Mouse (Mus musculus) right cerebral cortex, postnatal 4 days (tissue): ENCODE data around the gene Ugt1a9.
"Not testable (repeated sequence)": the region's sequence is repeated elsewhere in the genome, so short reads cannot be mapped to it uniquely, and the experiment has no call there.

ENCODE experiments used
- DNase-seq: peaks from one replicate; pipeline ENCODE4 v3.0.0-alpha.2; 2022

Gene Ugt1a9

DNA sequence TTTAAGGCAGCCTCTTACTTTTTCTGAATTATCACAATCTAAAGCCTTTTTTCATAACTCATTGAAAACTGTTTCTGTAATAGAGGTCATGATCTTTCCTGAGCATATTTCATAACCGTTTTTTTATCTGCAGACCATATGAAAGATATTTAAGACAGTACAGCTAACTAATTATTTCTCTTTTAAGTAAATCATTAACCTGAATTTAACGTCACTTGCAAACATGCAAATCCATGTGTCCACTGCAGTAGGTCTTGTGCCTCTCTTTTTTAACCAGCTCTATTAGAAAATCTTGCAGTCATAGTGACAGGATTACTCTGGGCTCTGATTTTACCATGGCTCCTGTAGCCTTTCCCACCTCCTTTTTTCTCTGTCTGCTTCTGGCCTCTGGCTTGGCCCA is at the start of gene Ugt1a9:
Gene Ugt1a9, plus strand, starts transcription at position 306 of the 400 bp plus-strand sequence.
- no peak for DNase-seq

DNA sequence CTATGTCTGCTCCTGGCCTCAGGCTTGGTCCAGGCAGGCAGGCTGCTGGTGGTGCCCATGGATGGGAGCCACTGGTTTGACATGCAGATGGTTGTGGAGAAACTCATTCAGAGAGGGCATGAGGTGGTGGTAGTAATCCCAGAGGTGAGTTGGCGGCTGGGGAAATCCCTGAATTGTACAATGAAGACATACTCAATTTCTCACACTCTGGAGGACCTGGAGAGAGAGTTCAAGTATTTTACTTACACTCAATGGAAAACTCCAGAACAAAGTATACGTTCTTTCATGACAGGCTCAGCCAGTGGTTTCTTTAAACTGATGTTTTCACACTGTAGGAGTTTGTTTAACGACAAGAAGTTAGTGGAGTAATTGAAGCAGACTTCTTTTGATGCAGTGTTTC is 45.4 kb upstream of the Ugt1a9 start:
- not testable (repeated sequence) for DNase-seq

DNA sequence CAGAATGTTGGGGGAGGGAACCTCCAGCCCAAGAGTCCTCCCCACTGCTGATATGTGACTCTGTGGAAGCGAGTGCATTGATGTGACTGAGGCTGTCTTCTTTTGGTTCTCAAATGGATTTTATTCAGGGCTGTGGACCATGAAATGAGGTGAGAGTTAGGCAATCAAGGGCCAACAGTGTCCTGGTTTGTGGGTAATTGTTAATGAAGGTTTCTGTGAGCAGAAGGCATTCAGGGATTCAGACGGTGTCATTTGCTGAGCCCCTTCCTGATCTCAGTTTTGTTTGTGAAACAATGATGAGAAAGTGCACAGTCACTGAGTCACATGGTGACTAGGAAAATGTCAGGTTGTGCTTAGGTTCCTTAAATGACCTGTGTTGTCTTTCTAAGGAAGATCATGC is 27.6 kb upstream of the Ugt1a9 start:
- not testable (repeated sequence) for DNase-seq

DNA sequence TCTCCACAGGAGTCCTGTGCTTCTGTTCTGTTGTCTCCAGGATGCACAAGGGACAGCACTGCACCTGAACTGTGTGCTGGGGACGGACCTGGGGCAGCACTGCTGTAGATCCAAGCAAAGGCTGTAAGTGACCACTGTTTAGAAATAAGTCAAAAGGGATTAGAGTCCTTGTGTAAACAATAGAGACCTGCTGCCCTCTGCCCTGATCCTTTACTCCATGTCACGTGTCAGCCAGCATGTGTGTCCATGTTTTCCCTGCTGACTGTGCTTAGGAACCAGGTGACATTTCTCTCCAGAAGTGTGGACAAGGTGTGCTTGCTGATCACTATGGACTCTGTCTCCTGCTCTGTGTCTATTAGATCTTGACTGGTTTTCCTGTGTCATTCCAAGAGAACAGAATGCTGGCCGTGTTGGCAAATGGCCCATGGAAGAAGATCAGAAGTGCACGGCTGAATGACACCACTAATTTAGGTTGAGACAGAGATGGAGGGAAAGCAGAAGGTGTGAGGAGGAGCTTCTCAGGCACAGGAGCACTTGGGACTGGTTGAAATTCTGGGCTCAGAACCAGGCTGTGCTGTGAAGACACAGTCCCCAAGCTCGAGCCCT is 25.7 kb upstream of the Ugt1a9 start:
- not testable (repeated sequence) for DNase-seq

DNA sequence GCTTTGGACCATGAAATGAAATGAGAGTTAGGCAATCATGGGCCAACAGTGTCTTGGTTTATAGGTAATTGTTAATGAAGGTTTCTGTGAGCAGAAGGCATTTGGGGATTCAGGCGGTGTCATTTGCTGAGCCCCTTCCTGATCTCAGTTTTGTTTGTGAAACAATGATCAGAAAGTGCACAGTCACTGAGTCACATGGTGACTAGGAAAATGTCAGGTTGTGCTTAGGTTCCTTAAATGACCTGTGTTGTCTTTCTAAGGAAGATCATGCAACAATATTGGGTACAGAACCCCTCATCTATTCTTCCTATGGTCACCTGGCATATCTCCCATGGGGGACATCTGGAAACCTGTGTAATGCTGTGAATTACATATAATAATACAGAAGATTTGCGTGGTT is 23.2 kb upstream of the Ugt1a9 start:
- DNase-seq: not testable (repeated sequence)

DNA sequence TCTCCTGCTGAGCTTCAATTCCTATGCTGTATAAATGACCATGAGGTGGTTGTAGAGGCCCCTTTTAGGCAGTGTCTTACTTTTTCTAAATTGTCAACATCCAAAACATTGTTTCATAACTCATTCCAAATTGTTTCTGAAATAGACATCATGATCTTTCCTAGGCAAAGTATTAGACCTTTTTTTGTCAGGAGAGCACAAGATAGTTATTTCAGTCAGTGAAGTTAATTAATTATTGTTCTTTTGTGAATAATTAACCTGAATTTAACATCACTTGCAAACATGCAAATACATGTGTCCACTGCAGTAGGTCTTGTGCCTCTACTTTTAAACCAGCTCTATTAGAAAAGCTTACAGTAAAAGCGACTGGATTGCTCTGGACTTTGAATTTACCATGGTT is 15.5 kb upstream of the Ugt1a9 start, which contains the start of gene Ugt1a10:
Gene Ugt1a10, plus strand, starts transcription at position 301 of the 400 bp plus-strand sequence.
- DNase-seq: no peak

DNA sequence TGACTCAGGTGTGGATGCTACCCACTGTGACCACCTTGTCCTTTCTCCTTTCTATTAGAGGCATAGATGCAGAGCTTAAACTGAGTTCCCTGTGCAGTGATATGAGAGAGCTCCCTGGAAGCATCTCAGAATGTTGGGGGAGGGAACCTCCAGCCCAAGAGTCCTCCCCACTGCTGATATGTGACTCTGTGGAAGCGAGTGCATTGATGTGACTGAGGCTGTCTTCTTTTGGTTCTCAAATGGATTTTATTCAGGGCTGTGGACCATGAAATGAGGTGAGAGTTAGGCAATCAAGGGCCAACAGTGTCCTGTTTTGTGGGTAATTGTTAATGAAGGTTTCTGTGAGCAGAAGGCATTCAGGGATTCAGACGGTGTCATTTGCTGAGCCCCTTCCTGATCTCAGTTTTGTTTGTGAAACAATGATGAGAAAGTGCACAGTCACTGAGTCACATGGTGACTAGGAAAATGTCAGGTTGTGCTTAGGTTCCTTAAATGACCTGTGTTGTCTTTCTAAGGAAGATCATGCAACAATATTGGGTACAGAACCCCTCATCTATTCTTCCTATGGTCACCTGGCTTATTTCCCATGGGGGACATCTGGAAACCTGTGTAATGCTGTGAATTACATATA is 4.0 kb upstream of the Ugt1a9 start:
- DNase-seq: not testable (repeated sequence)

DNA sequence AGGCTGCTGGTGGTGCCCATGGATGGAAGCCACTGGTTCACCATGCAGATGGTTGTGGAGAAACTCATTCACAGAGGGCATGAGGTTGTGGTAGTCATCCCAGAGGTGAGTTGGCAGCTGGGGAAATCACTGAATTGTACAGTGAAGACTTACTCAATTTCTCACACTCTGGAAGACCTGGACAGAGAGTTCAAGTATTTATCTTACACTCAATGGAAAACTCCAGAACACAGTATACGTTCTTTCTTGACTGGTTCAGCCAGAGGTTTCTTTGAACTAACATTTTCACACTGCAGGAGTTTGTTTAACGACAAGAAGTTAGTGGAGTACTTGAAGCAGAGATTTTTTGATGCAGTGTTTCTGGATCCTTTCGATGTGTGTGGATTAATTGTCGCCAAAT is 302 bp downstream of the Ugt1a9 start:
- DNase-seq: no peak

DNA sequence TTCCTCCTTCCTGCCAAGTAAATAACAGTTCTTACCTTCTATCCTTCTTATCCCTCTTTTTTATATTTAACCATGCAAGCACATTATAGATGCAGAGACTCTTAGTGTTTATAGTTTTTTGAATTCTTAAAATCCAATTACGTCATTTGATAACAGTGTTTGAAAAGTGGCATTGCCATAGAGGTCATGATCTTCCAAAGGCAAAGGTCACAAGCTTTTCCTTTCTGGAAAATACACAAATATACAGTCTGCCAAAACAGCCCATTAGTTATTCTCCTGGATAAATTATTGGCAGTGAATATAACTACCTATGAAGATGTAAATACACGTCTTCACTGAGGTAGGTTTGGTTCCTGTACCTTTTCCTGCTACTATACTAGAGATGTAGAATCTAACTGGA is 3.9 kb downstream of the Ugt1a9 start:
- no peak for DNase-seq

DNA sequence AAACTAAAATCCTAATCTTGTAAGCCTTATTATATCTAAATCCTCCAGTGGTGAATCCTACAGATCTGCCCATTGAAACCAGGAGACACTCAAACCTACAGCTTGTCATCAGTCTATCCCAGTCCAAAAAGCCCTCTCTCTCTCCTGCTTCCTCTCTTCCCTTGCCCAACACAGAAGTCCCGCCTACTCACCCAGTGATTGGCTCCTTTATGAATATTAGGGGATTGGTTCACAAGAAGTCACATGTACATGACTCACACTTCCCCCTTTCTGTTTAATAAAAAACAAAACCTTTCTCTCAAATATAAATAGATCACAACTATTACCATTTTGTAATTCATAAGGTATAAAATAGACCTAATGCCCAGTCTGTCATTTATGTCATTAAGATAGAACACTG is 6.5 kb downstream of the Ugt1a9 start:
- DNase-seq: no peak

DNA sequence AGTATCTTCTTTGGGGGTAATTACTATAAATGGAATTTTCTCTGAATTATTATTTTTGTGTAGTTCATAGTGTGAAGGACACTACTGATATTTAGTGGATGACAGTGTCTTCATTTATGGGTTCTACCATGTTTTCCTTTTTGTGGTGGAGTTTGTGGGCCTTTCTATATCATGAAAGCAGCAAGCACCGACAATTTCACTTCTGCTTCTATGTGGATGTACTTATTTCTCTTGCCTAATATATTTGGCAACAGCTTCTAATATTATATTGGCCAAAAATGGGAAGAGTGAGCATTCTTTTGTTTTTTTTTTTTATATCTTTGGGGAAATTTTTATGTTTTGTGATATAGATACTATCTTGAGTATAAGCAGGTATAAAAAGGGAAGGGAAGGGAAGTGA is 11.1 kb downstream of the Ugt1a9 start:
- DNase-seq: no peak

DNA sequence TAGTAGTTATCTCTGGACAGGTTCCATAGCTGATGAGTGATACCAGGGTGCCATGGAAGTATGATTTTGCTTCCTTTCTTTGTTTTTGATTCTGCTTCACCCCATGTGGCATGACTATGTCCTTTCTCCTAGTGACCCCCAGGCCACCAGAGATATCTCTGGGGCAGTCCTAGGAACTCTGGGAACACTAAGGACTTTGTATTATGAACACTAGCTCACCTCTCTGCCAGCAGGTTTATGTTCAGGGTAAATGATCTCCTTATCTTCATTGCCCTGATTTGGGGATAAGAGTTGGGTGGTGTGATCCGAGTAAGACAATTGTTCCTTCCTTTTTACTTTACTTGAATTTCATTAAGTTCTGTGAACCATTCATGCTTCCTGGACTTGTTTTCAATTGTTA is 15.5 kb downstream of the Ugt1a9 start:
- DNase-seq: no peak

DNA sequence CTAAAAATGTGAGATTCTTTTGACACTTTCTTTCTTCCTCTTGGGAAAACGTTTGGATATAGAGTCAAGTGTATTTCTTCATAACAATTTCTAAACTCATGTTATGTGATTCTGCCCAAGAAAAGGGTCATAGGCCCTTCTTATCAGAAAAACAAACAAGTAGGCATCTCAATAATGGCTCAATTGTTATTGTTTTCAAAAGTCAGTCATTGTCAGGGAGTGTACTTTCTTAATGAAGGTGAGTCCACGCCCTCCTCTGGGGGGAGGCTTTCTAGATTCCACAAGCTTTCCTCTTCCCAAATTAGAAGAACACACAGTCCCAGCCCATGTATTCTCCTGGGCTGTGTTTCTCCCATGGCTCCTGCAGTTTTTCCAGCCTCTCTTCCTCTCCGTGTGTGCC is 16.9 kb downstream of the Ugt1a9 start, which contains the start of gene Ugt1a8:
Gene Ugt1a8, plus strand, starts transcription at position 301 of the 400 bp plus-strand sequence.
- DNase-seq: no peak

DNA sequence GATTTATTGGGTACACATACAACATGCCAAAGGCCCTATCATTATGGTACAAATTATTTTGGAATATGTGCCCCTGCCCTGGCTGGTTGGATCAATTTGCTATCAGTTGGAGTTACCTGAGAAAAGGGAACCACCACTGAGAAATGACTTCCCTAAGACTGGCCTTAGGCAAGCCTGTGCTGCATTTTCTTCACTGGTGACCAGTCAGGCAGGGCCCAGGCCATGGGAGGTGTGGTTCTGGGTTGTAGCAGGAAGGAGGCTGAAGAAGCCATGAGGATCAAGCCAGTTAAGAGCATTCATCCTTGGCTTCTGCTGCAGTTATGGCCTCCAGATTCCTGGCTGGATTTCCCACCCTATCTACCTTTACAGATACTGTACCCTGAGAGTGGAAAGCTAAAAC is 21.7 kb downstream of the Ugt1a9 start:
- DNase-seq: no peak

DNA sequence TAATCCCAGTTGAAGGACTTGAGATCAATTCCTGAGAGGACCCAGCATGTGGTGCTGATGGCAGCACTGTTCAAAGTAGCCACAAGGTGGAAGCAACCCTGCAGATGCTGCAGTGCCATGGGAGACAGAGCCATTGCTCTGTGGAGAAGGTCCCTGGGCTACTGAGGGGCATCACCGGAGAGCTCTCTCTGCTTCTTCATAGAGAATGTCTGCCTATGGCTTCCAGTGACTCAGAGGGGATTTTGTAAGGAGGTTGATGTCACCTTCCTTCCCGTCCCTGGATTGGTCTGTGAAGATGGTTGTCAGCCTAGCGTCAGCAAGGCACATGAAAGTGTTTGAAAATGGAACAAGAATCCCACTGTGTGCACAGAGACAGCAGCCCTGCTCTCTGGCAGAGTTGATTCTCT is 23.7 kb downstream of the Ugt1a9 start:
- DNase-seq: not testable (repeated sequence)

DNA sequence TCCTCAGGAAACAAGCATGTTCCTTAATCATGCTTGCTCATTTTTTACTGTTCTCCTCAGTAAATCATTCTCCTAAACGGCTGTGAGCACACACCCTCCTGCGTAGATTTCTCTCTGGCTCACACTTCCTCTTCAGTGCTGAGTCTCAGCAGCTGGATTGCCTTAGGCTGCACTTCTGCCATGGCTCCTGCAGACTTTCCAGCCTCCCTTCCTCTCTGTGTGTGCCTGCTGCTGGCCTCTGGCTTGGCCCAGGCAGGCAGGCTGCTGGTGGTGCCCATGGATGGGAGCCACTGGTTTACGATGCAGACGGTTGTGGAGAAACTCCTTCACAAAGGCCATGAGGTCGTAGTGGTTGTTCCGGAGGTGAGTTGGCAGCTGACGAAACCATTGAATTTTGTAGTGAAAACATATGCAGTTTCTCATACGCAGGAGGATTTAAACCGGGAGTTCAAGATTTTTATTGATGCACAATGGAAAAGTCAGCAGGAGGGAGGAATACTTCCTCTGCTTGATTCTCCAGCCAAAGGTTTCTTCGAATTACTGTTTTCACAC is 24.4 kb downstream of the Ugt1a9 start, which contains the start of gene Ugt1a7c:
Gene Ugt1a7c, plus strand, starts transcription at position 122 of the 552 bp plus-strand sequence.
- DNase-seq: no peak

DNA sequence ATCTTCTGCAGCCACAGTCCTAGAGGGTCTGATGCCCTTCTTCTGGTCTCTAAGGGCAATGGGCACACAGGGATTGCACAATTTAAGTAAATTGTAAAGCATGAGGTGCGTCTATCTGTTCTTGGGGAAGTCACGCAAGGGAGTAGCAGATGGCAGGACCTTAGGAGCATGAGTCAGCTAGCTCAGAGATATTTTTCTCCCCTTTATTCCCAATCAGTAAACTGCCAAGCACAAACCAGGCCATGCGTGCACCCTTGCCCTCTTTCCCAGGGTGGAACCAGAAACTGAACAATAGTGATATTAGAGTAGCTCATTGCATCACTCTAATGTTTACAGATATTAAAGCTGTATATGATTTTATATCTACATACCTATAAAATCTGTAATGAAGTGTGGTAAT is 27.9 kb downstream of the Ugt1a9 start:
- DNase-seq: not testable (repeated sequence)

DNA sequence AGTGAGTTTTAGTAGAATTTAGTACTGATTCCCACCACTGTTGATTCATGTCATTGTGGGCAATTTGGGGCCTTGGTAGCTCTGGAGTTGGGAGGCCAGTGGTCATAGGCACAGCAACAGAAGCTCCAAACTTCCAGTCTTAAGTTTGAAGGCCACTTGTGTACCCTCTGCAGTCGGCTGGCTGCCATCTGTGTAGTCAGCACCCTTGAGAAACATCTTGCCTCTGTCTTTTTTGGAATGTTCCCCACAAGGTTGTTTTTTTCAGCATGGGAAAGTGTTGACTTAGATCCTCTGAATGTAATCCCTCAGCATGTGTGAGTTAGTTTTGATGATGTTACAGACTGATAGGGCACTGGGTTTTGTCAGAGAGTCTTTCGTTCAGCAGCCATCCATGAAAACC is 29.1 kb downstream of the Ugt1a9 start:
- DNase-seq: not testable (repeated sequence)

DNA sequence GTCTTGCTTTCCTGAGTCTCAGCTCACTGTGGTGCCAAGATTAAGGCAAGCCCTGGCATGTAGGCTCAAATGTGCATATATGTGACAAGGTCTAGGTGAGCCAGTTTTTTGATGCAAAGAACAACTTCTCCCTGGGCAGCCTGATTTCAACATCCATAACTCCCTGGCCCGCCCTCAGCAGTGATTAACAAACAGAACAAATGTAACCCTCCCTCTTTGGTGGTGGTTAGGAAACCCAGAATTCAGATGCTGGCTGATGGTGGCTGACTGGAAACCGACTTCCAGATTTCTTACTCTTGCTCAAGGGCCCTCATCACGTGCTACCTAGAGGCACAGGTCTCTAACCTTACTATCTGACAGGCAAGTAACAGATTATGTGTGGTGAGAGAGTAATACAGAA is 32.4 kb downstream of the Ugt1a9 start, which contains the start of gene Ugt1a6b:
Gene Ugt1a6b, plus strand, starts transcription at position 234 of the 400 bp plus-strand sequence.
- DNase-seq: not testable (repeated sequence)

DNA sequence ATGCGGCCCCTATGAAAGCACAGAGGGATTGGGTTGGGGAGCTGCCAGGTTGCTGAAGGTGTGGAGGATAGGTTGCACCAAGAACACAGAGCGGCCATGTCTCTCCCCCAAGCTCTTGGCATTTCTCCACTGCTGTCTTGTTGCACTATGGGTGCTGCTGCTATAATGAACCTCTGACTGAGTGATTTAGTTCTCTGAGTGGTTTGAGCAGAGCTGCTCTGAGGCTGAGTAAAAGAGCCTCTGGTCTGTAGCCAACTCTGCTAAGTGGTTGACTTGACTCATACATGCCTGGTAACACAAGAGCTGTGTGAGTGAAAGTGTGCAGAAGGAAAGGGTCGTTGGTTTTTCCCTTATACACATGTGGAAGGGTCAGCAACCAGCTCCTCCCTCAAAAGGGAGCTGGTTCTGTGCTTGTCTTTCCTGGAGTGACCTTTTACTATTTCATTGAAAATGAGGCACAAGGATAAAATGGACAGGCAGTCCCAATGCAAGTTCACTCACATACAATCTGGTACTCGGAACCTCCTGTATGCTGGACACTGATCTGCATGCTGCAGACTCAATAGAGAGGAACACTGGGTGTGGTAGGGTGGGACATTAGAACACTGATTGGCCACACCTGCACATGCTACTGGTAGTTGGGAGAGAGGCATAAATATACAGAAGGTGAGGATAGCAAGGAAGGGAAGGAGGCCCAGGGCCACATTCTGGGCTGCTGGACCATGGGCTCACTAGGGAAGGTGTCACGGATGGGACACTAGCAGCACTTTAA is 33.3 kb downstream of the Ugt1a9 start:
- not testable (repeated sequence) for DNase-seq

DNA sequence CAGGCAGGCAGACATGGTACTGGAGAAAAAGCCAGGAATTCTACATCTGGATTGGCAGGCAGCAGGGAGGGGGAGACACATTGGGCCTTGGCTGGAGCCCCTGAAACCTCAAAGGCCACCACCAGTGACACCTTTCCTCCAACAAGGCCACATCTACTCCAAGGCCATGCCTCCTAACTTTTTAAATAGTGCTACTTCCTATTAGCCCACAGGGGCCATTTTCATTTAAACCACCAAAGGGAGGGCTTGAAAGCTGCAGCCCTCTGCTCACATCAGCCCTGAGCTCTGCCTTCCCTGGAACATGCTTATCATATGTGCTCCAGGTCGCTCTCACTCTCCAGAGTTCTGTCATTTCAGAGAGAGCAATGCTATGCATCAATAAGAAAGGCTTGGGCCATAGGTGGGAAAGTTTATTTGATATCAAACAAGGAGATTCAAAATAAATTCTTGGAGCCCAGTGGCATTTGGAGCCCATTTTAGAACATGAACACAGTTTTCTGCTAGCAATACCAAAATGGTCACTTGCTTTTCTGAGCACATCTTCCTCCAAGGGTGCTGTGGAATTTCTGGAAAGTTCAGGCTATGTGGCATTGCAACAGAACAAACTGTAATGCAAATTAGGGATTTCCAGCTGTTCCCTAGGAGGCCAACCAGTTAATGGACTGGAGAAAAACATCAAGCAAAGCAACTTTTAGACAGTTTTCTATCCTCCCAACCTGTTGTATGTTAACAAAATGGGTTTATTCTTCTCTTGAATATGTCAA is 34.2 kb downstream of the Ugt1a9 start:
- no peak for DNase-seq

DNA sequence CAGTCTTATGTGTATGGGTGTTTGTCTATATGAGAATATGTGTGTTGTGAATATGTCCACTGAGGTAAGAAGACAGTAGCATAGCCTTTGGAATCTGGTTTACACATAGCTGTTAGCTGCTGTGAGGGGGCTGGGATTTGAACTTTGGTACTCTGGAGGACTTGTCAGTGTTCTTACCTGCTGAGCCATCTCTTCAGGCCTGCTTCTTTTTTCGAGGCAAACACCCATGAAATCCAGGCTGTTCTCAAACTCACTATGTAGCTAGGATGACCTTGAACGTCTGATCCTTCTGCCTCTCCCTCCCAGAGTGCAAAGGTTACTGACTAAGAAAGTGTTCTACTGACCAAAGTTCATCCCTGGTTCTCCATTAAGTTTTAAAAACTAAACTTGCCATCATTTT is 35.1 kb downstream of the Ugt1a9 start:
- no peak for DNase-seq
